9 mouse cellular contexts compared by ENCODE assay signal in the genomic region with DNA sequence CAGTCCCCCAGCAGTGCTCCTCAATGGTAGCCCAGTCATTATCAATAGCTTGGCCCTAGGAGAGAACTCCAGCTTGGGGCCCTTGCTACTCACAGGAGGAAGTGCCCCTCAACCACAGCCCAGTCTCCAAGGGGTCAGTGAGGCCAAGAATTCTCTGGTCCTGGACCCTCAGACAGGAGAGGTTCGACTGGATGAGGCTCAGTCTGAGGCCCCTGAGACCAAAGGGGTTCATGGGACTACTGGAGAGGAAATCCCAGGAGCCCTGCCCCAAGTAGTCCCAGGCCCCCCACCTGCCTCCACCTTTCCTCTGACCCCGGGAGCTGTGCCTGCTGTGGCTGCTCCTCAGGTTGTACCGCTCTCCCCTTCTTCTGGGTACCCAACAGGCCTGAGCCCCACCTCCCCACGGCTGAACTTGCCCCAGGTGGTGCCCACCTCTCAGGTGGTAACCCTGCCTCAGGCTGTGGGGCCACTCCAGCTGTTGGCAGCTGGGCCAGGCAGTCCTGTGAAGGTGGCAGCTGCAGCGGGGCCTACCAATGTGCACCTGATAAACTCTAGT. TPM values are rescaled to one million over a fixed set of nuclear protein-coding genes. Genes with fewer than 3 reads are reported as not detected.
A peak's percentile ranks its signal among the peaks of the same experiment; 100 is the strongest.
DNase-seq lines count a peak whose midpoint lies in the region; ATAC-seq and TF ChIP-seq lines count a peak whose summit lies in the region.
"Had no signal": no experiment of that assay in that cellular context is flagged by ENCODE, and none has a peak within 500 bp of the region (broad histone marks: within the 10 kb centered on the region; RNA-seq: fewer than 3 reads in every experiment).

No protein-coding gene starts in this region.

- peak; percentile 5 for DNase-seq in adrenal gland, postnatal 14 days
- no peak for DNase-seq in adrenal gland, postnatal 36 days
- no peak for DNase-seq in neural tube, embryonic 11.5 days (ENCODE audit: low spot score)
- DNase-seq in neural tube, embryonic 10.5 days (ENCODE audit: extremely low spot score, low spot score): no peak
- DNase-seq in liver, embryonic 14.5 days (ENCODE audit: low read depth in 3 of 3, low spot score in 3 of 3): no peak
- no peak for DNase-seq in retina, postnatal 1 day
- no peak for DNase-seq in cerebellum, postnatal 36 days
- DNase-seq in Muller cell, postnatal 12 days (ENCODE audit: inconsistent ontology term): no peak

- H3K4me1 ChIP-seq in neural tube, embryonic 11.5 days (ENCODE audit: control insufficient read depth, insufficient read depth, low read length): peaks cover 28% of the 10 kb centered on the region
- peaks cover 0 to 13% of the 10 kb centered on the region in 2 experiments; a peak in 3 of 4 replicates for H3K4me1 ChIP-seq in liver, embryonic 14.5 days (replicated peaks; ENCODE audit: control insufficient read depth in 2 of 2, insufficient read depth in 2 of 2, low read length in 1 of 2)

- no peak for TF ChIP-seq EP300 in liver, embryonic 14.5 days (IDR thresholded peaks at IDR 0.05; ENCODE audit: low read depth)

- 68% methylated on average over 5 of the region's 5 CpGs for WGBS in neural tube, embryonic 11.5 days
- whole genome bisulfite sequencing in liver, embryonic 14.5 days (ENCODE audit: insufficient replicate concordance): 51% methylated on average over 5 of the region's 5 CpGs

- H3K4me3 ChIP-seq in neural tube, embryonic 11.5 days (ENCODE audit: low read depth, low read length): peak overlapping the region; percentile 75
- no peak overlapping the region for H3K4me3 ChIP-seq in liver, embryonic 14.5 days (ENCODE audit: insufficient read depth in 1 of 2, low read depth in 2 of 2, low read length in 2 of 2)

- H3K27ac ChIP-seq in neural tube, embryonic 11.5 days (ENCODE audit: low read depth, low read length): no peak overlapping the region
- no peak overlapping the region for H3K27ac ChIP-seq in liver, embryonic 14.5 days

- ATAC-seq in neural tube, embryonic 11.5 days (ENCODE audit: insufficient read depth, low FRiP score, low TSS enrichment): no peak
- ATAC-seq in liver, embryonic 14.5 days (ENCODE audit: insufficient read depth): no peak

- H3K9me3 ChIP-seq in neural tube, embryonic 11.5 days (ENCODE audit: control insufficient read depth, low read length): no peaks in the 10 kb centered on the region
- H3K9me3 ChIP-seq in liver, embryonic 14.5 days (ENCODE audit: control insufficient read depth, low read length): no peaks in the 10 kb centered on the region

- no peaks in the 10 kb centered on the region for H3K36me3 ChIP-seq in neural tube, embryonic 11.5 days (ENCODE audit: control insufficient read depth, insufficient read depth, low read length)
- H3K36me3 ChIP-seq in liver, embryonic 14.5 days (replicated peaks; ENCODE audit: control insufficient read depth, insufficient read depth, low read depth): no peaks in the 10 kb centered on the region

- peaks cover 2% of the 10 kb centered on the region for H3K27me3 ChIP-seq in neural tube, embryonic 11.5 days (ENCODE audit: control insufficient read depth, insufficient read depth, low read length)
- H3K27me3 ChIP-seq in liver, embryonic 14.5 days (ENCODE audit: control insufficient read depth, insufficient read depth, low read length): peaks cover 38% of the 10 kb centered on the region

- peak overlapping the region; percentile 96 for H3K4me2 ChIP-seq in neural tube, embryonic 11.5 days (ENCODE audit: low read depth)
- H3K4me2 ChIP-seq in liver, embryonic 14.5 days (ENCODE audit: low read depth): peak overlapping the region; percentile 95

- H3K9ac ChIP-seq in neural tube, embryonic 11.5 days (ENCODE audit: low read length): peak overlapping the region; percentile 83
- H3K9ac ChIP-seq in liver, embryonic 14.5 days (replicated peaks): no peak overlapping the region

- TF ChIP-seq CTCF in liver, embryonic 14.5 days (IDR thresholded peaks at IDR 0.05; ENCODE audit: low read depth): no peak

RNA-seq across cellular contexts. Expression of gene Six5, which starts 2.1 kb away (rescaled TPM):
- total RNA-seq in adrenal gland, postnatal 14 days (2021): 13.3 and 15.3 TPM in 2 replicates
- total RNA-seq in adrenal gland, postnatal 36 days (2021): 10 to 100 TPM; 14.0 to 15.6 TPM
- polyA plus RNA-seq in neural tube, embryonic 11.5 days (2014; fragmentation: Nextera tagmentation; extraction: Ambion mirVana): 6.3 and 7.4 TPM in 2 replicates
- polyA plus RNA-seq in liver, embryonic 14.5 days (2012; rRNA removed): 3.3 and 4.3 TPM in 2 replicates
- 0.60 and 1.3 TPM in 2 replicates for polyA plus RNA-seq in liver, embryonic 14.5 days (2014; fragmentation: Nextera tagmentation; extraction: Ambion mirVana)

RNA-seq across cellular contexts. Expression of gene Dmpk, which starts 12.8 kb away (rescaled TPM):
- 64.2 and 65.6 TPM in 2 replicates for total RNA-seq in adrenal gland, postnatal 14 days (2021)
- total RNA-seq in adrenal gland, postnatal 36 days (2021): 100 to 1,000 TPM in 1 of 2 experiments, 10 to 100 TPM in 1; 81.5 to 110 TPM
- 9.4 and 10.2 TPM in 2 replicates for polyA plus RNA-seq in neural tube, embryonic 11.5 days (2014; fragmentation: Nextera tagmentation; extraction: Ambion mirVana)
- 17.9 and 20.7 TPM in 2 replicates for polyA plus RNA-seq in liver, embryonic 14.5 days (2012; rRNA removed)
- polyA plus RNA-seq in liver, embryonic 14.5 days (2014; fragmentation: Nextera tagmentation; extraction: Ambion mirVana): 8.3 and 10.6 TPM in 2 replicates

RNA-seq across cellular contexts. Expression of gene Dmwd, which starts 20.5 kb away (rescaled TPM):
- total RNA-seq in adrenal gland, postnatal 14 days (2021): 45.7 and 47.7 TPM in 2 replicates
- 10 to 100 TPM; 53.8 to 57.1 TPM for total RNA-seq in adrenal gland, postnatal 36 days (2021)
- polyA plus RNA-seq in neural tube, embryonic 11.5 days (2014; fragmentation: Nextera tagmentation; extraction: Ambion mirVana): 29.7 and 31.7 TPM in 2 replicates
- 18.1 and 20.2 TPM in 2 replicates for polyA plus RNA-seq in liver, embryonic 14.5 days (2012; rRNA removed)
- polyA plus RNA-seq in liver, embryonic 14.5 days (2014; fragmentation: Nextera tagmentation; extraction: Ambion mirVana): 3.5 and 3.7 TPM in 2 replicates

RNA-seq across cellular contexts. Expression of gene Gm4969, which starts 21.7 kb away (rescaled TPM):
- total RNA-seq in adrenal gland, postnatal 14 days (2021): 0.19 TPM in 1 of 2 replicates, not detected in the other
- total RNA-seq in adrenal gland, postnatal 36 days (2021): not detected
- polyA plus RNA-seq in neural tube, embryonic 11.5 days (2014; fragmentation: Nextera tagmentation; extraction: Ambion mirVana): 1.3 and 1.4 TPM in 2 replicates
- polyA plus RNA-seq in liver, embryonic 14.5 days (2012; rRNA removed): 0.14 and 0.25 TPM in 2 replicates
- polyA plus RNA-seq in liver, embryonic 14.5 days (2014; fragmentation: Nextera tagmentation; extraction: Ambion mirVana): 0.16 and 0.22 TPM in 2 replicates
- polyA plus RNA-seq: large intestine, adult 2 months had no signal

RNA-seq across cellular contexts. Expression of gene Fbxo46, which starts 23.2 kb away (rescaled TPM):
- 11.2 and 11.9 TPM in 2 replicates for total RNA-seq in adrenal gland, postnatal 14 days (2021)
- 10 to 100 TPM; 11.5 to 13.1 TPM for total RNA-seq in adrenal gland, postnatal 36 days (2021)
- 10.1 and 10.6 TPM in 2 replicates for polyA plus RNA-seq in neural tube, embryonic 11.5 days (2014; fragmentation: Nextera tagmentation; extraction: Ambion mirVana)
- 2.0 and 2.6 TPM in 2 replicates for polyA plus RNA-seq in liver, embryonic 14.5 days (2012; rRNA removed)
- 2.6 and 3.0 TPM in 2 replicates for polyA plus RNA-seq in liver, embryonic 14.5 days (2014; fragmentation: Nextera tagmentation; extraction: Ambion mirVana)
